Mouse (Mus musculus): ENCODE results near the gene Olfr969.
"Not testable (repeated sequence)": the region's sequence is repeated elsewhere in the genome, so short reads cannot be mapped to it uniquely, and the experiment has no call there.

Gene Olfr969

DNA sequence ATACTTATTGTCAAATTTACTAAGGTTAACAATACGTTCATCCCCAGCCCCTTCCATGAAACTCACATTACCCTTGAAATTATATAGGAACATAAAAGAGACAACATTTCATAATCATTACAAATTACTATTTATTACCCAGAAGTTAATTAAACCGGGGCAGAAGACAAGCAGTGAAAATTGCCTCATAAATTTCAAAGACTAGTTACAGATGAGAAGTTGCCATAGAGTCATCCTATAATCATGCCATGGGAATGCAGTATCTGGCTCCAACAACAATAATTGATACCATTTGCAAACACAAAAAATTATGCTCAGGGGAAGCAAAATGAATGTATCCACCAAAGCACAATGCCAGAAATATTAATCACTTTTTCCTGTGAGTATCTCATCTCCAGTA is at the start of gene Olfr969:
Olfr969 (plus strand) TSS at position 388 of the 400 bp plus-strand sequence.
- DNase-seq (ENCODE audit: low spot score): no peak

DNA sequence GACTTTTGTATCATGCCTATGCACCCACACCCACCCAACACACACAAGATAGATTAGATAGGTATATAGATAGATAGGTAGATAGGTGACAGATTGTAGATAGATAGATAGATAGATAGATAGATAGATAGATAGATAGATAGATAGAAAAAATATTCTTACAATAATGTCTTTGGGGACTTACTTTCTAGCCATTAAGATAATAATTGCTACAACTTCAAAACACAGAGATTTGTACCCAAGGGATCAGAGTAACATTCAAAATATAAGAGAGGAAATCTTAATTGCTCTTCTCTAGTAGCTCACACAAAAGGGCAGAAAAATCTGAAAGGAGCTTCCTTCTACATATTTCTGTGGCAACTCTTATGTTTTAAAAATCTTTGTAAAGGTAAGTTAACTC is 44.8 kb upstream of the Olfr969 start, which contains the start of gene Olfr967:
Olfr967 (plus strand) TSS at position 301 of the 400 bp plus-strand sequence.
- DNase-seq (ENCODE audit: low spot score): no peak

DNA sequence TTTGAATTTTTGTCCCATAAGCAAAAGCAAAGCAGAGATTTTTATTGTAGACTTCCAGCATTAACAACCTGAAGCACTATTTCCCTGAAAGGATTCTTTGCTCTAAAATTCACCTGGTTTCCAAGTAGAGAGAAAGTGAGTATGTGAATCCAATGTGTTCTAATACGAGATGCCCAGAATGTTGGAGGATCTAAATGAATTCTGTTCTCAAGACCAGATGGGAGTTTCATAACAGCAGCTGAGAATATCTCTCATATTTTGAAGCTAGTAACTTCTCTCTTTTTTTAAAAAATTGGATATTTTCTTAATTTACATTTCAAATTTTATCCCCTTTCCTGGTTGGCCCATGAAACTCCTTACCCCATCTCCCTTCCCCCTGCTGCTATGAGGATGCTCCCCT is 44.3 kb upstream of the Olfr969 start:
- peak; percentile 21 for DNase-seq (ENCODE audit: low spot score)

DNA sequence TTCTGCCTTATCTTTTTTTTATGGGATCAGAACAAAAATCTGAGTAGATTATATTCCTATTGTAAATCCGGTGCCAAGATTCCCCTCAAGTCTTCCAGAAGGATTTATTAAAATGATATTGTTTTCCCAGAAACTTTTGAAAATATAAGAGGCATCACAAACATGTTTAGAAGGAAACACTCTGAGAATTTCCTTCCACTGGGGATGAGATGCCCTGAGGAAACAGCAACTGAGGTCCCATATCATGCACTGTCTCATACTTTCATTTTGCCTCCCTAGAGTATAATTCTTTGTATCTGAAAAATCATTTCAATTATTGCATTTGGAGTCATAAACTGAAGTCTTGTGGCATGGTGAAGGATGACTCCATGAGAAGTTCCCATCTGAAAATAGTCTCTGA is 7.6 kb upstream of the Olfr969 start, which contains the start of gene Olfr968:
Olfr968 (minus strand) TSS at position 101 of the 400 bp plus-strand sequence.
- DNase-seq (ENCODE audit: low spot score): no peak

DNA sequence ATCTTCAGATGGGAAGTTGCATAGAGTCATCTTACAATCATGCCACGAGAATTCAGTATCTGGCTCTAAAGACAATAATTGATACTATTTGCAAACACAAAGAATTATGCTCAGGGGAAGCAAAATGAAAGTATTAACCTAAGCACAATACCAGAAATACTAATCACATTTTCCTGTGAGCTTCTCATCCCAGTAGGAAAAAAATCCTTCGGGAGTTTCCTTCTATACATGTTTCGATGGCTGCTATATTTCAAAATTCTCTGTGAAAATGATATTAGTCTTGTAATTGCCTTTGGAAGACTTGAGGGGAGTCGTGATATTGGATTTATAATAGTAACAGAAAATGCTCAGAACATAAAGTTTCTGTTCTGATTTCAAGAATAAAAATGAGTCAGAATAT is 17.8 kb downstream of the Olfr969 start, which contains the start of gene Olfr970:
Olfr970 (plus strand) TSS at position 301 of the 400 bp plus-strand sequence.
- DNase-seq (ENCODE audit: low spot score): no peak

DNA sequence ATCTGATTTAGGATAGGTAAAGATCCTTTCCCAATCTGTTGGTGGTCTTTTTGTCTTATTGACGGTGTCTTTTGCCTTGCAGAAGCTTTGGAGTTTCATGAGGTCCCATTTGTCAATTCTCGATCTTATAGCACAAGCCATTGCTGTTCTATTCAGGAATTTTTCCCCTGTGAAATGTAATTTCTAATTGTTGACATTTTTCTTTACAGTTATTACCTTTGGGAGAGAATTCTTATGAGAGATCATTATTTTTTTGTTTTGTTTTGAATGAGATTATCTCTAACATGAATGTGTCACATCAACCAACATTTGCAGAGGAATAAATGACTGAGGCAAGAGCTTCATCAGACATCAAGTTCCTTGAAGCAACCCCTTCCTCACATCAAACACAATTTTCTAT is 45.8 kb downstream of the Olfr969 start, which contains the start of gene Olfr971:
Olfr971 (plus strand) TSS at position 301 of the 400 bp plus-strand sequence.
- not testable (repeated sequence) for DNase-seq (ENCODE audit: low spot score)

Data from layer of hippocampus, adult 9-10 months (tissue).